Mouse (Mus musculus) liver, embryonic 14.5 days (tissue): ENCODE measurements around the gene Aqp9. TPM values are rescaled to one million over a fixed set of nuclear protein-coding genes. Genes with fewer than 3 reads are reported as not detected.

Source experiments
- ATAC-seq: fragments of 200-750 bp; cut with Nextera tagmentation; 2 replicates; pipeline ENCODE4 v1.8.0; 2017; ENCODE audit warnings: moderate number of reproducible peaks, mild to moderate bottlenecking, moderate library complexity; ENCODE audit not compliant: insufficient read depth
- DNase-seq, 3 experiments: peaks; one replicate each; pipeline ENCODE4 v3.0.0-alpha.2; 2012 to 2013; ENCODE audit warnings: low read depth in 3 of 3, low spot score in 3 of 3
- H3K27ac ChIP-seq: fragments of 300-500 bp; sonication (generic); 2 replicates; pipeline ENCODE4 v1.5.1; 2014; ENCODE audit warnings: moderate library complexity, mild to moderate bottlenecking, control low read depth, inconsistent platforms
- H3K27me3 ChIP-seq: fragments of 300-500 bp; sonication (generic); 2 replicates; pipeline ENCODE4 v1.6.1; 2014; ENCODE audit warnings: mild to moderate bottlenecking, low read length, moderate library complexity; ENCODE audit not compliant: control insufficient read depth, insufficient read depth
- H3K36me3 ChIP-seq: fragments of 300-500 bp; sonication (generic); replicated peaks from 2 replicates; pipeline ENCODE4 v1.6.1; 2014; ENCODE audit warnings: low read depth; ENCODE audit not compliant: control insufficient read depth, insufficient read depth
- H3K4me1 ChIP-seq, 2 experiments: fragments of 200-500 bp in 1 of 2; fragments of 300-500 bp in 1 of 2; sonication (generic) in 1 of 2; replicated peaks; 2 replicates each; pipeline ENCODE4 v1.6.1; 2012 to 2014; ENCODE audit warnings: antibody characterized with exemption in 1 of 2, inconsistent platforms in 1 of 2, low read length in 1 of 2; ENCODE audit not compliant: control insufficient read depth in 2 of 2, insufficient read depth in 2 of 2
- H3K4me2 ChIP-seq: fragments of 300-500 bp; sonication (generic); 2 replicates; pipeline ENCODE4 v1.6.1; 2014; ENCODE audit warnings: low read depth, mild to moderate bottlenecking, control low read depth, moderate library complexity
- H3K4me3 ChIP-seq, 2 experiments: fragments of 200-500 bp in 1 of 2; fragments of 300-500 bp in 1 of 2; sonication (generic) in 1 of 2; 2 replicates each; pipeline ENCODE4 v1.5.1; 2012 to 2014; ENCODE audit warnings: low read depth in 2 of 2, low read length in 2 of 2, mild to moderate bottlenecking in 2 of 2, control low read depth in 1 of 2, inconsistent platforms in 1 of 2, moderate library complexity in 1 of 2; ENCODE audit not compliant: insufficient read depth in 1 of 2
- H3K9ac ChIP-seq: fragments of 300-500 bp; sonication (generic); replicated peaks from 2 replicates; pipeline ENCODE4 v1.6.1; 2014; ENCODE audit warnings: mild to moderate bottlenecking, control low read depth, moderate library complexity
- H3K9me3 ChIP-seq: fragments of 300-500 bp; sonication (generic); 2 replicates; pipeline ENCODE4 v1.6.1; 2016; ENCODE audit warnings: low read length, mixed read lengths; ENCODE audit not compliant: control insufficient read depth
- CTCF ChIP-seq: IDR thresholded peaks from 2 replicates; pipeline ENCODE4 v1.5.1; 2016; ENCODE audit warnings: antibody characterized with exemption, low read depth, control low read depth
- EP300 ChIP-seq: IDR thresholded peaks from 2 replicates; pipeline ENCODE4 v1.6.1; 2016; ENCODE audit warnings: antibody characterized with exemption, low read depth
- WGBS: fragments of 180-500 bp; shearing (Covaris S2); extraction: QIAGEN DNeasy Blood & Tissue Kit; methylation state at CpG from one replicate; pipeline ENCODE4 v1.1.7; 2014; ENCODE audit not compliant: insufficient replicate concordance; 5-methylcytosine and 5-hydroxymethylcytosine counted together
- polyA plus RNA-seq, 2 experiments: library from polyadenylated mRNA; depleted of rRNA in 1 of 2; stranded (reverse) in 1 of 2; unstranded in 1 of 2; fragments of >200 nt; fragmentation: Nextera tagmentation in 1 of 2; extraction: Ambion mirVana in 1 of 2; gene quantifications; 2 replicates each; pipeline versions ENCODE4 v1.2.1 to v1.2.3; 2012 to 2014

Gene Aqp9
- polyA plus RNA-seq, 2 experiments: 4.1 to 8.6 TPM

DNA sequence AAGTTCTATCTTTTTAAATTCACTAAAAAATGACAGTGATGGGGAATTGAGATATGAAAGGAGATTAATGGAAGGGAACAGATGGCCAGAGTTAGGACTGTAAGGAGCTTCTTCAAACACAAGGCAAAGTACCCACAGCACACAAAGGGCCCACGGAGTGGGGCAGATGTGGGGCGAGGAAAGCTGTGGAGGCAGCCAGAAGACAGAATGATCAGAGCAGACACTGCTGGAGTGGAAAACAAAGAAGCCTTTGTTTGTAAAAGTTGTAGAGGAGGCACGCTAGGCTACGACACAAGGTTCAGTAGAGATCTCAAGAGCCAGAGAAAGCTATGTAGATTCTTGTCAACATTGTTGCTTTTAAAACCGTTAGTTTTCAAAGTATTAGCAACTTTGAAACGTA, 17.1 kb downstream of the Aqp9 start:
- no peak overlapping the region for H3K4me2 ChIP-seq
- H3K27ac ChIP-seq: peak overlapping the region; percentile 5
- no peak overlapping the region for H3K4me3 ChIP-seq
- no peaks in the 10 kb centered on the region for H3K27me3 ChIP-seq
- no peak for ATAC-seq
- 69% methylated on average over 6 of the region's 6 CpGs for WGBS
- H3K9ac ChIP-seq: no peak overlapping the region
- H3K9me3 ChIP-seq: no peaks in the 10 kb centered on the region
- H3K4me1 ChIP-seq: peaks cover 54 to 55% of the 10 kb centered on the region in 2 experiments
- TF ChIP-seq EP300 (no peak), CTCF (no peak)
- no peaks in the 10 kb centered on the region for H3K36me3 ChIP-seq
- DNase-seq: no peak

DNA sequence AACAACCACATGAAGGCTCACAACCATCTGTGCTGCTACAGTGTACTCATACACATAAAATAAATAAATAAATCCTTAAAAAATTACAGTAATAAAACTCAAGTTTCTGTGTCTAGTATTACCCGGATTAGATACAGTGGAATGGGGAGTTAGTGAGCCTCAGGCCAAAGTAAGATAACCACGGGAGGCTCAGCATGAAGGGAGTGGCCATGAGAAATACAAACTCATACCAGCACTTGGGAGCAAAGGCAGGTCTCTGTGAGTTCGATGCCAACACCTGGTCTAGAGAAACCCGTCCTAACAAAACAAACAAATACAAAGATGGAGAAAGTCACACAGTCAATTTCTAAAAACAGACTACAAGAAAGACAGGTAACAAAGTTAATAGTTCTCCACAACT, 18.3 kb downstream of the Aqp9 start:
- Histone ChIP-seq H3K4me2 (peak overlapping the region; percentile 31; the same call in 1 of the 2 replicates), H3K36me3 (no peaks in the 10 kb centered on the region), H3K4me3 (no peak overlapping the region), H3K4me1 (peaks cover 54 to 59% of the 10 kb centered on the region in 2 experiments), H3K27me3 (no peaks in the 10 kb centered on the region), H3K27ac (peak overlapping the region; percentile 48), H3K9ac (no peak overlapping the region), H3K9me3 (no peaks in the 10 kb centered on the region)
- 19% methylated on average over 4 of the region's 4 CpGs for WGBS
- no peak for DNase-seq
- TF ChIP-seq CTCF (no peak), EP300 (peak; percentile 27; the same call in 1 of the 2 replicates)
- ATAC-seq: peak; percentile 60

DNA sequence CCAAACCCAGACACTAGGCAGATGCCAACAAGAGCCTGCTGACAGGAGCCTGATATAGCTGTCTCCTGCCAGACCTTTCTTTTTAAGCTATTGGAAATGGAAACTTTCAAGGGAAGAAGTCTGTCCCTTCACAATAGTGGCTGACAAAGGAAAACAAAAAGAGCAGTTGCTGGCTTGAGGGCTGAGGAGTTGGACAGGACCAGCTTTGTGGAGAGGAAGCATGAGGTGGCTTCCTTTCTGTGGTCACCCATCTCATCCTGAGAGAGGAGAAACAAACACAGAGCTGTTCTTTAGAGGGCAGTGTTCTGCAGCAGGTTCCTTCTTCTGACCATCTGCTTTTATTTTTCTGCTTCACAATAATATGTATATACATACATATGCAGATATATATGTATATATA, 19.6 kb downstream of the Aqp9 start:
- no peak overlapping the region for H3K9ac ChIP-seq
- H3K4me2 ChIP-seq: no peak overlapping the region
- no peak for ATAC-seq
- no peaks in the 10 kb centered on the region for H3K27me3 ChIP-seq
- peaks cover 51 to 59% of the 10 kb centered on the region in 2 experiments for H3K4me1 ChIP-seq
- H3K27ac ChIP-seq: peak overlapping the region; percentile 48
- H3K36me3 ChIP-seq: no peaks in the 10 kb centered on the region
- no peak for DNase-seq
- H3K4me3 ChIP-seq: no peak overlapping the region
- TF ChIP-seq EP300 (no peak), CTCF (no peak)
- no peaks in the 10 kb centered on the region for H3K9me3 ChIP-seq

DNA sequence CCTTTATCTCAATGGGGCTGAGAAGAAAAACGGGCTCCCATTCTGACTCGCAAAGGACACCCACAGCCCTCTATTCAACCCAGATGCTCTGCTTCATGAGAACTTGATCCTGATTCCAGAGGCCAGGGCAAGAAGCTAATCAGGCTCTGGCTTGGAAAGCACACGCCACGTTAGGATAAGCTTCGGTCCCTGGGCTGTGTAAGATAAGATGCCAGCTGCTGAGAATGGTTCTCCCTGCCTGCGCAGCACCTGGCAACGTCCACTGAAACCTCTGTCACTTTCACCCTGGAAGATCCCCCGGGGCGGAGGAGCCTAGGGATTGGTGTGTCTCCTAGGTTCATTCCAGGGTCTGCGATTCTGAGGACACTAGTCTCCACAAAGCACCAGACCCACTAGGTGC, 22.3 kb downstream of the Aqp9 start:
- Histone ChIP-seq H3K4me2 (peak overlapping the region; percentile 51), H3K27me3 (no peaks in the 10 kb centered on the region), H3K9ac (peak overlapping the region; percentile 52; the same call in 1 of the 2 replicates), H3K4me1 (peaks cover 46 to 47% of the 10 kb centered on the region in 2 experiments), H3K4me3 (peak overlapping the region in 1 of 2 experiments; percentile 10; a peak in 2 of 4 replicates), H3K9me3 (no peaks in the 10 kb centered on the region), H3K36me3 (no peaks in the 10 kb centered on the region), H3K27ac (peak overlapping the region; percentile 86)
- WGBS: 24% methylated on average over 10 of the region's 10 CpGs
- ATAC-seq (peak; percentile 97), DNase-seq (peak in 1 of 3 experiments; percentile 83)
- TF ChIP-seq EP300 (peak; percentile 98), CTCF (peak; percentile 11; the same call in 1 of the 2 replicates)

DNA sequence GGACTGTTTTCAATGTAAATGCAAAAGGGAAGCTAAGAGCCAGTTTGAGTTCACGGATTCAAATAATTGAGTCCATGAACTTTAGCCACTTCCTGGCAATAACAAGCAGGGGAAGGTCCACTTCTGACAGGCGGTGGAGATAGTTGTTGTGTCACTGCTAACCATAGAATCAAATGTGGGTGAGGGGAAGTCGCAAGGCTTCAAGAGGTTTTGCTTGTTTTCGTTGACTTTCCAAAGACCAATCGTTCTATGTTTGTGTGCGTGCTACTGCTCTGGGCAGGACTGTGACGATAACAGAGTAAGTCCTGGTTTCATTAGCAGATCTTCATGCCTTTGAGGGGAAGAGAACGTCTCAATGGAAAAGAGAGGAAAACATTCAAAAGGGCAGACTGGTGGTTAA, 28.3 kb downstream of the Aqp9 start:
- ATAC-seq: no peak; the same call in 1 of the 2 replicates
- no peaks in the 10 kb centered on the region for H3K27me3 ChIP-seq
- H3K4me2 ChIP-seq: no peak overlapping the region
- H3K4me3 ChIP-seq: no peak overlapping the region
- peaks cover 3 to 21% of the 10 kb centered on the region in 2 experiments; a peak in 3 of 4 replicates for H3K4me1 ChIP-seq
- TF ChIP-seq EP300: no peak
- TF ChIP-seq CTCF: no peak
- H3K27ac ChIP-seq: peak overlapping the region; percentile 9; the same call in 1 of the 2 replicates
- WGBS: 63% methylated on average over 8 of the region's 8 CpGs
- H3K9me3 ChIP-seq: no peaks in the 10 kb centered on the region
- no peaks in the 10 kb centered on the region for H3K36me3 ChIP-seq
- DNase-seq: no peak
- no peak overlapping the region for H3K9ac ChIP-seq
